Mouse (Mus musculus): ENCODE results near the gene Errfi1. TPM values are rescaled to one million over a fixed set of nuclear protein-coding genes. Genes with fewer than 3 reads are reported as not detected.
A peak's percentile ranks its signal among the peaks of the same experiment; 100 is the strongest.

Gene Errfi1
- polyA plus RNA-seq, 1 experiment from 2014 or later, result 25.5 TPM

- no peak overlapping the region for H3K27ac ChIP-seq (replicated peaks; ENCODE audit: low read depth, low read length)
- H3K27me3 ChIP-seq (replicated peaks; ENCODE audit: control insufficient read depth, insufficient read depth, low read length), result no peaks in the 10 kb centered on the region
- DNase-seq (ENCODE audit: low spot score) (no peak), ATAC-seq (ENCODE audit: low read depth) (no peak)
- WGBS, result 92% methylated on average over 12 of the region's 12 CpGs
- H3K4me2 ChIP-seq (ENCODE audit: low read depth, low read length), result no peak overlapping the region
- no peak overlapping the region for H3K9ac ChIP-seq (ENCODE audit: low read depth, low read length)
- no peaks in the 10 kb centered on the region for H3K9me3 ChIP-seq (ENCODE audit: control insufficient read depth, low read length)
- no peak overlapping the region for H3K4me3 ChIP-seq (ENCODE audit: low read depth, low read length)
- peaks cover 5% of the 10 kb centered on the region; the same call in 1 of the 2 replicates for H3K4me1 ChIP-seq (ENCODE audit: control insufficient read depth, insufficient read depth, low read length)
- no peaks in the 10 kb centered on the region for H3K36me3 ChIP-seq (ENCODE audit: control insufficient read depth, insufficient read depth, low read length)
These were observed 16.8 kb upstream of the Errfi1 start for GRCm38 (mm10) chr4:150836961-150837360.

GRCm38 (mm10) chr4:150837458-150837857, 16.3 kb upstream of the Errfi1 start:
- peaks cover 5% of the 10 kb centered on the region; the same call in 1 of the 2 replicates for H3K4me1 ChIP-seq (ENCODE audit: control insufficient read depth, insufficient read depth, low read length)
- no peaks in the 10 kb centered on the region for H3K36me3 ChIP-seq (ENCODE audit: control insufficient read depth, insufficient read depth, low read length)
- H3K4me3 ChIP-seq (ENCODE audit: low read depth, low read length), result no peak overlapping the region
- H3K27me3 ChIP-seq (replicated peaks; ENCODE audit: control insufficient read depth, insufficient read depth, low read length), result no peaks in the 10 kb centered on the region
- no peak for ATAC-seq (ENCODE audit: low read depth)
- H3K4me2 ChIP-seq (ENCODE audit: low read depth, low read length), result no peak overlapping the region
- no peaks in the 10 kb centered on the region for H3K9me3 ChIP-seq (ENCODE audit: control insufficient read depth, low read length)
- H3K27ac ChIP-seq (replicated peaks; ENCODE audit: low read depth, low read length), result peak overlapping the region; percentile 31
- peak; percentile 77 for DNase-seq (ENCODE audit: low spot score)
- WGBS, result 72% methylated on average over 6 of the region's 6 CpGs
- no peak overlapping the region for H3K9ac ChIP-seq (ENCODE audit: low read depth, low read length)

- Histone ChIP-seq H3K9ac (ENCODE audit: low read depth, low read length) (no peak overlapping the region), H3K36me3 (ENCODE audit: control insufficient read depth, insufficient read depth, low read length) (no peaks in the 10 kb centered on the region), H3K4me2 (ENCODE audit: low read depth, low read length) (no peak overlapping the region), H3K9me3 (ENCODE audit: control insufficient read depth, low read length) (no peaks in the 10 kb centered on the region), H3K4me1 (ENCODE audit: control insufficient read depth, insufficient read depth, low read length) (peaks cover 5% of the 10 kb centered on the region; the same call in 1 of the 2 replicates), H3K27ac (replicated peaks; ENCODE audit: low read depth, low read length) (peak overlapping the region; percentile 22), H3K4me3 (ENCODE audit: low read depth, low read length) (no peak overlapping the region), H3K27me3 (replicated peaks; ENCODE audit: control insufficient read depth, insufficient read depth, low read length) (no peaks in the 10 kb centered on the region)
- DNase-seq (ENCODE audit: low spot score) (no peak), ATAC-seq (ENCODE audit: low read depth) (no peak)
- WGBS, result 49% methylated on average over 5 of the region's 5 CpGs
These were observed 11.7 kb upstream of the Errfi1 start for GRCm38 (mm10) chr4:150842045-150842444.

GRCm38 (mm10) chr4:150843181-150843580, 10.5 kb upstream of the Errfi1 start:
- ATAC-seq (ENCODE audit: low read depth), result no peak
- 82% methylated on average over 7 of the region's 7 CpGs for WGBS
- no peak overlapping the region for H3K4me2 ChIP-seq (ENCODE audit: low read depth, low read length)

GRCm38 (mm10) chr4:150846316-150846715, 7.4 kb upstream of the Errfi1 start:
- ATAC-seq (ENCODE audit: low read depth), result 0 out of 2 replicates have a peak, but pooled peaks have one; percentile 13
- Histone ChIP-seq H3K4me1 (ENCODE audit: control insufficient read depth, insufficient read depth, low read length) (no peaks in the 10 kb centered on the region), H3K4me2 (ENCODE audit: low read depth, low read length) (no peak overlapping the region), H3K4me3 (ENCODE audit: low read depth, low read length) (no peak overlapping the region), H3K36me3 (ENCODE audit: control insufficient read depth, insufficient read depth, low read length) (no peaks in the 10 kb centered on the region), H3K27me3 (replicated peaks; ENCODE audit: control insufficient read depth, insufficient read depth, low read length) (no peaks in the 10 kb centered on the region), H3K9ac (ENCODE audit: low read depth, low read length) (no peak overlapping the region), H3K27ac (replicated peaks; ENCODE audit: low read depth, low read length) (no peak overlapping the region), H3K9me3 (ENCODE audit: control insufficient read depth, low read length) (no peaks in the 10 kb centered on the region)
- 77% methylated on average over 8 of the region's 8 CpGs for WGBS
- DNase-seq (ENCODE audit: low spot score), result peak; percentile 58

More at GRCm38 (mm10) chr4:150843181-150843580, 10.5 kb upstream of the Errfi1 start:
- no peak for DNase-seq (ENCODE audit: low spot score)
- Histone ChIP-seq H3K36me3 (ENCODE audit: control insufficient read depth, insufficient read depth, low read length) (no peaks in the 10 kb centered on the region), H3K4me1 (ENCODE audit: control insufficient read depth, insufficient read depth, low read length) (no peaks in the 10 kb centered on the region), H3K4me3 (ENCODE audit: low read depth, low read length) (no peak overlapping the region), H3K27me3 (replicated peaks; ENCODE audit: control insufficient read depth, insufficient read depth, low read length) (no peaks in the 10 kb centered on the region), H3K9me3 (ENCODE audit: control insufficient read depth, low read length) (no peaks in the 10 kb centered on the region), H3K9ac (ENCODE audit: low read depth, low read length) (no peak overlapping the region), H3K27ac (replicated peaks; ENCODE audit: low read depth, low read length) (no peak overlapping the region)

GRCm38 (mm10) chr4:150849964-150850363, 3.8 kb upstream of the Errfi1 start:
- Histone ChIP-seq H3K9ac (ENCODE audit: low read depth, low read length) (no peak overlapping the region), H3K36me3 (ENCODE audit: control insufficient read depth, insufficient read depth, low read length) (no peaks in the 10 kb centered on the region), H3K27ac (replicated peaks; ENCODE audit: low read depth, low read length) (no peak overlapping the region), H3K9me3 (ENCODE audit: control insufficient read depth, low read length) (no peaks in the 10 kb centered on the region), H3K4me3 (ENCODE audit: low read depth, low read length) (no peak overlapping the region), H3K4me1 (ENCODE audit: control insufficient read depth, insufficient read depth, low read length) (no peaks in the 10 kb centered on the region), H3K27me3 (replicated peaks; ENCODE audit: control insufficient read depth, insufficient read depth, low read length) (no peaks in the 10 kb centered on the region), H3K4me2 (ENCODE audit: low read depth, low read length) (no peak overlapping the region)
- 53% methylated on average over 10 of the region's 10 CpGs for WGBS
- no peak for ATAC-seq (ENCODE audit: low read depth)
- DNase-seq (ENCODE audit: low spot score), result no peak

GRCm38 (mm10) chr4:150850893-150851292, 2.8 kb upstream of the Errfi1 start:
- Histone ChIP-seq H3K9me3 (ENCODE audit: control insufficient read depth, low read length) (no peaks in the 10 kb centered on the region), H3K27ac (replicated peaks; ENCODE audit: low read depth, low read length) (no peak overlapping the region), H3K4me2 (ENCODE audit: low read depth, low read length) (no peak overlapping the region), H3K36me3 (ENCODE audit: control insufficient read depth, insufficient read depth, low read length) (no peaks in the 10 kb centered on the region), H3K9ac (ENCODE audit: low read depth, low read length) (no peak overlapping the region), H3K4me1 (ENCODE audit: control insufficient read depth, insufficient read depth, low read length) (no peaks in the 10 kb centered on the region; the same call in 1 of the 2 replicates), H3K27me3 (replicated peaks; ENCODE audit: control insufficient read depth, insufficient read depth, low read length) (no peaks in the 10 kb centered on the region), H3K4me3 (ENCODE audit: low read depth, low read length) (no peak overlapping the region)
- WGBS, result 89% methylated on average over 4 of the region's 4 CpGs
- no peak for ATAC-seq (ENCODE audit: low read depth)
- DNase-seq (ENCODE audit: low spot score), result no peak

GRCm38 (mm10) chr4:150852045-150852444, 1.7 kb upstream of the Errfi1 start:
- DNase-seq (ENCODE audit: low spot score), result no peak
- Histone ChIP-seq H3K27ac (replicated peaks; ENCODE audit: low read depth, low read length) (no peak overlapping the region), H3K4me1 (ENCODE audit: control insufficient read depth, insufficient read depth, low read length) (peaks cover 3% of the 10 kb centered on the region; the same call in 1 of the 2 replicates), H3K4me3 (ENCODE audit: low read depth, low read length) (no peak overlapping the region), H3K27me3 (replicated peaks; ENCODE audit: control insufficient read depth, insufficient read depth, low read length) (no peaks in the 10 kb centered on the region), H3K9me3 (ENCODE audit: control insufficient read depth, low read length) (no peaks in the 10 kb centered on the region), H3K36me3 (ENCODE audit: control insufficient read depth, insufficient read depth, low read length) (no peaks in the 10 kb centered on the region), H3K9ac (ENCODE audit: low read depth, low read length) (no peak overlapping the region), H3K4me2 (ENCODE audit: low read depth, low read length) (no peak overlapping the region)
- 55% methylated on average over 8 of the region's 8 CpGs for WGBS
- no peak for ATAC-seq (ENCODE audit: low read depth)

- DNase-seq (ENCODE audit: low spot score) (no peak), ATAC-seq (ENCODE audit: low read depth) (no peak)
- Histone ChIP-seq H3K27ac (replicated peaks; ENCODE audit: low read depth, low read length) (no peak overlapping the region), H3K4me2 (ENCODE audit: low read depth, low read length) (no peak overlapping the region), H3K4me3 (ENCODE audit: low read depth, low read length) (no peak overlapping the region), H3K27me3 (replicated peaks; ENCODE audit: control insufficient read depth, insufficient read depth, low read length) (no peaks in the 10 kb centered on the region), H3K36me3 (ENCODE audit: control insufficient read depth, insufficient read depth, low read length) (no peaks in the 10 kb centered on the region), H3K4me1 (ENCODE audit: control insufficient read depth, insufficient read depth, low read length) (peaks cover 3% of the 10 kb centered on the region; the same call in 1 of the 2 replicates), H3K9ac (ENCODE audit: low read depth, low read length) (no peak overlapping the region), H3K9me3 (ENCODE audit: control insufficient read depth, low read length) (no peaks in the 10 kb centered on the region)
- 77% methylated on average over 4 of the region's 4 CpGs for WGBS
These were observed 1.2 kb upstream of the Errfi1 start for GRCm38 (mm10) chr4:150852479-150852878.
